Mouse (Mus musculus) forelimb bud, embryonic 11.5 days (tissue): ENCODE data around the gene Ino80b.

Experiments used
- DNase-seq: peaks from one replicate; pipeline ENCODE4 v3.0.0-alpha.2; 2012; ENCODE audit warnings: low read depth, low spot score

Gene Ino80b

DNA sequence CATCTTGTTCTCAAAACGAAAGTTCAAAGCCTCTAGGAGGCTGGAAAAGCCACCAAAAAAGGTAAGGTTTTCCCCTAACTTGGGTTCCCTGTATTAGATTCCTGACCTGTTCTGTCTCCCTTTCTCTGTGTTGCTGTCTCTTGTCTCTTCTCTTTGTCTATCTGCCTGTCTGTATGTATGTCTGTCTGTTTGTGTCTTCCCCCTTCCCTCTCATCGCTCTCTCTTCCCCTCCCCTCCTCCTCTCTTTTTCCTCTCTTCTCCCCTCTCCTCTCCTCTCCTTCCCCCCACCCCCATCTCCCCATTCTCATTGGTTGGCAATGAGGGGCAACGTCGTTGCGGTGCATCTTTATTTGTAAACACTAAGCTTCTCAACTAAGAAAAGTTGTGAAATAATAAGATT is at the start of gene Ino80b:
Ino80b (minus strand) TSS at position 101 of the 400 bp plus-strand sequence.
- DNase-seq: no peak

DNA sequence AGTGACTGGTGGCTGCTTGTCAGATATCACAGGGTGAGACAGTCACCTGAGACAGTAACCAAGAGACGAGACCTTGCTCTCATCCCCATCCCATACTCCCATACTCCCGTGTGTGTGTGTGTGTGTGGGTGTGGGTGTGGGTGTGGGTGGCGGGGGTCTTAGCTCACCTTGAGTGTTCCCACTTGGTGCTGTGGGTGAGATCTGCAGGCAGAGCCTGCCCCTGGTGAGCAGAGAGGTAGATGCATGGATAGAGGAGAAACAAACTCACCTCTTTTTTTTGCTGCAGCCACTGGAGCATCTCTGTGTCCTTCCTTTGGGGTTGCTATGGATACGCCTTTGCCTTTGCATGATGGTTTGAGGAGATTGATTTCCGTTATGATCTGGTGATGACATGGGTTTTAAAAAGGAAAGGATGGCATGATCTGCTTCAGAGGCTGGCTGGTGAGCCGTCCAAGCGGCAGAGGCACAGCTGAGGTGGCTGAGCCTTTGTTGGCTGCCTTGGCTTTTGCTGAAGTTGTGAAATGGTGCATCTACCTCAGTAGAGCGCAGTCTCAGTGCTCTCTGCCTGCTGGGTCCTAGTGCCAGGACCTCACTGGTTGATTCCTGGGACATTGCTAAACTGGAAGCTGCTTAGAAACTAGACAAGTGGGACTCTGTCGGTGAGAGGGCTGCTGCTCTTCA is 47.1 kb upstream of the Ino80b start:
- no peak for DNase-seq

DNA sequence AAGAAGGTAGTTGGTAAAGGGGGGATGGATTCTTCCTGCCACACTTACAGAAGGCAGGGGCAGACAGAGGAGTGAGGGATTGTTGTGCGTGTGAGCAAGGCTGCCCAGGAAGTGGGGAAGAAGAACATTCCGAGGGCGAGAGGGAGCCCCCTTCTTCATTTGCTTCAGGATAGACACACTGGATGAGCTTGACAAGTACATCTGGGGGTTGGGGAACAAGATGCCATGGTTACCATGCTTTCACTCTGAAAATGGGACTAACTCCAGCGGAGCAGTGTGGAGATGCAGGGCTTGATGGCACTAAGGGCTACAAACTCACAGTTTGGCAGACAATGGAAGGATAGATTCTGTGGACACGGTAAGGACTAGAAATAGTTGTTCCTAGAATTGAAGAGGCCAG is 45.8 kb upstream of the Ino80b start:
- DNase-seq: no peak

DNA sequence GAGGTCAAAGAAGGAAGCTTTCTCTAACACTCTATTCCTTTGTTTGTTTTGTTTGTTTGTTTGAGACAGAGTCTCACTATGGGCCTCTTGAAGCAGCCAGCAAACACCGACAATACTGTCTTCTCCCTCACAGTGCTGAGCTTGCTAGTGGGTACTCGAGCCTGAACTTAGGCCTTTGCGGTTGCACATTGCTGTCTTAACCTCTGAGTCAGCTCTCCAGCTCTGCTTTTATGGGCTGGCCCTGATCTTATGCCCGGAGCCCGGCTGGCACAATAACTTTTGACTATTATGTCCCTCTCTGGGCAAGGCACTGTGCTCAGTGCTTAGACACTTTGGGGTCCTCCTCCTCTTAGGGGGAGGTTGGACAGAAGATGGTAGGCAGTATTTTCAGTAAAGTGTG is 44.6 kb upstream of the Ino80b start:
- no peak for DNase-seq

DNA sequence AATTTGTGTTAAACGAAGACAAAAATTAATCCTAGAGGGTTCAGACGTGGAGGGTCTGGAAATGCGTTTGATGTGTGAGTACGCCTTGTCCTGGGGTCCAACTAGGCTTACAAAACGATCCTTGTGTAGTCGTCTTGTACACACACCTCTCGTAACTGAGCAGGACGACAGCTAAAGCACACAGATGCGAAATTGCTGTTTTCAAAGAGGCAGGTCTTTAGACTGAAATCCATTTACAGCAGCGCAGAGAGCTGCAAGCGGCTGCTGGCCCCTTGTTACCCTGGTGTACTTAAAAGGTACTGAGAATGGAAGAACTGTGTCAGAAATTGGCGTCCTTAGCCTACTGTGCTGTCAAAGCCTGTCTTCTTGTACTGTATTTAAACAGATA is 41.0 kb upstream of the Ino80b start:
- DNase-seq: no peak

DNA sequence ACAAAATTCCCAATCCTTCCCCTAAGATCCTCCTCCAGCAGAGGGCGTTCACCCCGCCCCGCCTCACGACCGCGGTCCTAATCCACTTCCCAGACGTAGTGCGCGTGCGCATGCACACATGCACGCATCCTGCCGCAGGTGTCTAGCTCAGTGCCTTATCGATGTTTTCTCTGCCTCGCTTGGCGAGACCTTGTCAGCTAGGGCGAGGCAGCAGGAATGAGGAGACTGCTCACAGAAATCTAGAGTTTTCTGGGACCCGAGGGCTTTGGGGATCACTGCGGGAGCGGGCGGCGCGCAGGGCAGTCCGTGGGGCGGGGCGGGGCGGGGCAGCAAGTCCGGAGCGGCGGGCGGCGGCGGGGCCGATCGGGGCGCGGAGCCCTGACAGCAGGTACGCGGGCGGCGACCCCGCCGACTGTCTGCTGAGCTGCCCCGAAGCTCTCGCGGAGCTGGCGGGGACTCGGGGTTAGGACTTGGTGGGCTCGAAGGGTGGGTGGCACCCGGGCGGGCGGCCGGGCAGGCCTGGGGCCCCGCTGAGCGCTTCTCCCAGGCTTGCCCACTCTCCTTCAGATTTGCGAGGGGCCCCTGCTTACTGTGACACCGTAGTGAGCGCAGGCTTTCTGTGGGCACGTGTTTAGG is 40.5 kb upstream of the Ino80b start, which contains the start of gene Dctn1:
Dctn1 (plus strand) TSS at position 314 of the 636 bp plus-strand sequence.
- peak; percentile 93 for DNase-seq

DNA sequence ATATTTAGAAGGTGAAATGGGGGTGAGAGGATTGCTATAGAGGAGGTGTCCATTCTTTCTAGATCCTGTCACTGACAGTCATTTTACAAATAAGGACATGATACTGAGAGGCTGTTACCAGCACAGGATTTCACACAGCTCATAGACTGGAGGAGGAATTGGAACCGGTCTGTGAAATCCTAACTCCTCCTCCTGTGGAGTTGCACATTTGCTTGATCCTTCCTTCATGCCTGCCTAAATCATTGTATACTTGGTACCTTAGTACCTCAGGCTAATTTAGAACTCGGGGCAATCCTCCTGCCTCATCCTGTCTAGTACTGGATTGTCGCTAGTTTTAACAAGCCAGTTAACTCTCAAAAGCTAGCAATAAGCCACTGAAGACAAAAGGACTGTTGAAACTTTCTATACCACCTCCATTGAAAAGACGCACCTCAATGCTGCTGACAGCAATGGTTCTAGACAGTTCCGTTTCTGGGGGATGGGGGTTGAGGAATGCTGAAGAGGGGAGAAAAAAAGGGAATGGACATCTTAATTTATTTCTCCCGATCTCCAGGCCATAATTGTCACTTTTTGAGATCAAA is 39.9 kb upstream of the Ino80b start:
- no peak for DNase-seq

DNA sequence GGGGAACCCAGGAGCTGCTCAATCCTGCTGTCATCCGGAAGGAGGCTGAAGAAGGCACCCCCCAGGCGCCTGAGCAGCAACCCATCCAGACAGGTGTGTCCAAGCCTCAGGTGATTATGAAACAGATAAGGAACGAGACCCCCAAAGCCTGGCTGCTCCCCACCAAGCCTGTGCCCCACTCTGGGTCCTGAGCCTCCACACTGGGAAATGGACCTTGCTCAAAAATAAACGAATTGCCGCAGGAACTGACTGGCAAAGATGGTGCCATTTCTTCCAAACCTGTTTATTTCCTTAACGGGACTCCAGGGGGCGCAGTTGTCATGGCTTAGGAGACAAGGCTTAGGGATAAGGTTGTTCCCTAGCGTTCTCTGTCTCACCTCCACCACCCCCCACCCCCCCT is 37.5 kb upstream of the Ino80b start:
- DNase-seq: peak; percentile 78

DNA sequence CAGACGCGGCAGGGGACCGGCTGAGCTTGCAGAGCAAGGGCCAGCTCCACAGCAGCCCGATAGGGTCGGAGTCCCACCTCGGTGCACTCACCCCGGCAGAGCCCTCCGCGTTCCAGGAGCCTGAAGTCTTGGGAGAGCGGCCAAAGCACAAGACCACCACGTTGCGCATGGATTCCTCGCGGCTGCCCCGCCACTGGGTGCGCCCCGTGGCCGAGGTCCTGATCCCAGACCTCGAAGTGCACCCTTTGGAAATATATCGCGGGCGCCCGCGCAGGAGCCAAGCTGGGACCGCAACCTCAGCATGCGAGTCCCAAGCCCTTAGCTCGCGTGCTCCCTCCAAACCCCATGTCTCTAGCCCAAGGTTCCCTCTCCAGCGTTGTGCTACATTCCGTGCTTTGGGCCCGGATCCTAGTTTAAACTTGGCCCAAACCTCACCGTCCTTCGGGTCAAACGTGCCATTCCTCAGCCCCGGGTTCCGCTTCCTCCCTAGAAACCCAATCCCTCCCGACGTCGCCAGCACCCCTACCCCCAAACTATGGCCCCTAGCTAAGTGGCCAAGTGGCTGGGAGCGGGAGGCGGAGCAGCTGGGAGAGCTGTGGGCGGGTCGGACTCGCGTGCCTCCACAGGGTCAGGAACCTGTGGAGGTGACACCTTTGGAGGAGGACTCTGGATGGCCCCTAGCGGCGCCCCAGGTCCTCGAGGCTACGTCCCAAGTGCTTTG is 36.9 kb upstream of the Ino80b start:
- DNase-seq: no peak

DNA sequence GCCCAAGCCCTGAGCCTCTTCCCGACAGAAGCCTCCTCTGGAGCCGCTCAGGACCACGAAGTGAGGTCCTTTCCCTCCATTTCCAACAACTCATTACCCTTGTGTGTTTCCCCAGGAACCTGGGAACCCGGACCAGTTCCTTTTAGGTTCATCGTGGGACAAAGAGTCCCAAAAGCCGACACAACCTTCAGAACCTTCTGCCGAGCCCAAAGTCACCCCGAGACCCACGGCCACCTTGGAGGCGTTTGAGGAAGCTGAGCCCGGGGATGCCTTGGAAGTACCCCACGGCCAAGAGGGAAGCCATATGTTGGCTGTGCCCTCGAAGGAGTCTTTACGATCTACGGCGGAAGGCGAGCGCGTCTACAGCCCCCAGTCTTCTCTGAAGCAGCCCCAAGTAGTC is 36.2 kb upstream of the Ino80b start:
- DNase-seq: no peak

DNA sequence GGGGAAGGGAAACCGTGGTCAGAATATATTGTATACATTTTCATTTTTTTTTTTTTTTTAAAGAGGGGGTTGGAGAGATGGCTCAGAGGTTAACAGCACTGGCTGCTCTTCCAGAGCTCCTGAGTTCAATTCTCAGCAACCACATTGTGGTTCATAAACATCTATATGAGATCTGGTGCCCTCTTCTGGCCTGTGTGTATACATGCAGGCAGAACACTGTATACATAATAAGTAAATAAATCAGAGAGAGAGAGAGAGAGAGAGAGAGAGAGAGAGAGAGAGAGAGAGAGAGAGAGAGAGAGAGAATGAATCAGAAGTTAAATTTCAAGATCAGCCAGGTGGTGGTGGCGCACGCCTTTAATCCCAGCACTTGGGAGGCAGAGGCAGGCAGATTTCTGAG is 34.2 kb upstream of the Ino80b start:
- peak; percentile 69 for DNase-seq

DNA sequence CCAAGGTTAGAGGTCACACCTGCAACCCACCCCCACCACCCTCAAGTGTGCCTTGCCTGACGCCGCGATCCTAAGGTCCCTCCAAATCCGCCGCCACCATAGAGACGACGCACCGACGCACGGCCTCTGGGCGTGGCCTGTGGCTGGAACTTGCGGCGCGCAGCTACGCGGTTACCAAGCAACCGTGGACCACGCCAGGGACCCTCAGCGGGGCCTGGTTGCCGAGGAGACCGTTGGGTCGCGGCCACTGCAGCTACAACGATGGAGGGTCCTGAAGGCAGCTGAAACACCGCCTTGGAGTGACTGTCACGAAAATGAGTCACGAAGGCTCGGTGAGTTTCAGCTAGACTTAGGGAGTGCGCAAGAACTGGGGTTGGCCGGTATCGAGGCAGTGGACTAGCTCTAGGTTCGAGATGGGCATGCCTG is 31.0 kb upstream of the Ino80b start, which contains the start of the genes Wdr54 and 1700003E16Rik:
Wdr54 (minus strand) TSS at position 139 of the 426 bp plus-strand sequence.
1700003E16Rik (plus strand) TSS at position 146 of the 426 bp plus-strand sequence.
- peak; percentile 88 for DNase-seq

DNA sequence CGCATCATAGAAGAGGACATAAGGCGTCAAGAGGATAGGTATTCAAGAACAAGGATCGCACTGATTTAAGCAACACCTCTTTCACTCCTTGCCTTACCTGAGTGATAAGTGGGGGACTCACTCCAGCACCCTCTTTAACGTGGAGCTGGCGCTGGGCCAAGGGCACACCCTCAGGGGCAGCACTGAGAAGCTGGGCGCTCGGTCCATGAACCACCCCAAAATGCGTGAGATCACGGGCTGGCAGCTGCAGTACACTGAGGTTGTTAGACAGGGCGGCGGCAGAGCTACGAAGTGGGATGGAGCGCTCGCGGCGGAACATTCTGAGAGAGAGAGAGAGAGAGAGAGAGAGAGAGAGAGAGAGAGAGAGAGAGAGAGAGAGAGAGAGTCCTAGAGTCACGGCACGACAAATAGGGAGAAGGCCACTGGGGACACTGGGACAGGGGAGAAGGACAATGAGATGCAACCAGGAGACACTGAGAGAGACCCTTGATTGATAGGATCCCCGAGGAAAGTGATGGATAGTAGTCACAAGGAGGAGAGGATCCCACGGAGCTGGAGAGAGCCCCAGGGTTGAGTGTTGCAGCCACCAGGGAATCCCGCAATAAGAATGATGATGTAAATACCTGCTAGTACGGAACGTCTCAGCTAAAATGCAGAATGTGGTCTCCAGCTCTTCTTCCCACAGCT is 30.5 kb upstream of the Ino80b start:
- DNase-seq: no peak

DNA sequence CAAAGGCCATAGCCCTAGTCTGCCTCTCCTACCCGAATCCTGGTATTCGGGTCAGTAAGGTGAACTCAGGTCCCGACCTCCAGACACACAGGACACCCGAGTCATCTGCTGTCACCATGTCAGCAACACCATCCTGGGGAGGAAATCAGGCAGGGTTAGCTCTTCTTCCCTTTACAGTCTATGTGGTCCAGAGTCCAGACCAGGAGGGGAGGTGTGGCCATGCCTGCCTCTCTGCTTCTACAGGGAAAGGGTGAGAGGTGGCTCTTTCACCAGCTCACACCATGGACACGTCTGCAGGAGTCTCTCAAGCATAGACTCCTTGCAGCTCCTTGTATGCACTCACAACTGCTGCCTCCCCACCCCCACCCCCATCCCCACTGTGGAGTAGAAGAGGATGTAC is 28.3 kb upstream of the Ino80b start:
- no peak for DNase-seq

DNA sequence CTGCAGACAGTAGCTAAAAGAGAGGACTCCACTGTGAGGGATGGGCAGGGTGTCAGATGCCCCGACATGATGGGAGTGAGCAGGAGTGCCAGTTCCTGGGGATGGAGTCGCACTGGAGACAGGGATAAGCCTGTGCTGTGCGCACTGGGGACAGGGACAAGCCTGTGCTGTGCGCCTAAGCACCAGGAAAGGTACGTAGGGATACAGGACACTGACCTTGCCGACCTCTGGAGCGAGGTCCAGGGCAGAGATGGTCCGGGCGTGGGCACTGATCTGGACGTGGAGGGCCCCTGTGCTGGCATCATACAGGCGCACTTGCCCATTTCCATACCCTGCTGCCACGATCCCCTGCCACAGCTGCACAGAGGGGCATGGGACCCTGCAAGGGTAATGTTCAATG is 27.8 kb upstream of the Ino80b start:
- DNase-seq: no peak

DNA sequence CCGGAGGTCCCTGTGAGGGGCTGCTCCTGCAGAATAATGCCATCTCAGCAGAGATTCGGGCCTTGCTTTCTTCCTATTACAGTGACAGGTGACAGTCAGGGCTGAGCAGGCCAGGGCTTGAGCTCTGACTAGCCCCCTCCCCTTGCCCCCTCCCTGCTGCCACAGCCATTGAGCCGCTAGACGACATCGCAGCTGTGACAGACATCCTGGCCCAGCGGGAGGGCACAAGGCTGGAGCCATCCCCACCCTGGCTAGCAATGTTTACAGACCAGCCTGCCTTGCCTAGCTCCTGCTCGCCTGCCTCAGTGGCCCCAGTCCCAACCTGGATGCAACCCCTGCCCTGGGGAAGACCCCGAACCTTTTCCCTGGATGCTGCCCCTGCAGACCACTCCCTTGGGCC is 26.5 kb upstream of the Ino80b start:
- DNase-seq: no peak

DNA sequence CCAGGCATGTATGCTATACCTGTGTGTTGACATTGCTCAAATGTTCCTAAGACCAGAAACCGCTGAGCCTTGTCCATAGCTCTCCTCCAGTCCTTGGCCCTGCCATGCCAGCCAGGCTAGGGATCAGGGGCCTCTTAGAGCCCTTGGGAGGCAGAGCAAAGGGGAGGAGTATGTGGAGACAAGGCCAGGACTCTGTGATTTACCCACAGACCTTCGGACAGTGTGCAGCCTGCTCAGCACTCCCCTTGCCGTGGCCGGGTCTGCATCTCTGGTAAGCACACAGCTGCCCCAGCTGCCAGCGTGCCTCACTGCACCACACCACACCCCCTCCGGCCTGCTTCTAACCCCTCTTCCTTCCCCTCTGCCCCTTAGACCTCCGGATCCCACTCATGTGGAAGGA is 22.0 kb upstream of the Ino80b start:
- no peak for DNase-seq

DNA sequence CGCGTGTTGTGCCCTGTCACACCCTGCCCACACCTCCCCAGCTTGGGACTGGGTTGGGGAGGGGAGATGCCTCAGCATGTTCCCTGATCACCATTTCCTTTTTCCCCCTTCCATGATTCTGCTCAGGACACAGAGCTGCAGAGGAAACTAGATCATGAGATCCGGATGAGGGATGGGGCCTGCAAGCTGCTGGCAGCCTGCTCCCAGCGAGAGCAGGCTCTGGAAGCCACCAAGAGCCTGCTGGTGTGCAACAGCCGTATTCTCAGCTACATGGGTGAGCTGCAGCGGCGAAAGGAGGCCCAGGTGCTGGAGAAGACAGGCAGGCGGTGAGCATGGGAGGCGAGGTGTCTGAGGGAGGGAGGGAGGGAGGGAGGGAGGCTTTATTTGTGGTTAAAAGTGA is 20.6 kb upstream of the Ino80b start:
- DNase-seq: no peak

DNA sequence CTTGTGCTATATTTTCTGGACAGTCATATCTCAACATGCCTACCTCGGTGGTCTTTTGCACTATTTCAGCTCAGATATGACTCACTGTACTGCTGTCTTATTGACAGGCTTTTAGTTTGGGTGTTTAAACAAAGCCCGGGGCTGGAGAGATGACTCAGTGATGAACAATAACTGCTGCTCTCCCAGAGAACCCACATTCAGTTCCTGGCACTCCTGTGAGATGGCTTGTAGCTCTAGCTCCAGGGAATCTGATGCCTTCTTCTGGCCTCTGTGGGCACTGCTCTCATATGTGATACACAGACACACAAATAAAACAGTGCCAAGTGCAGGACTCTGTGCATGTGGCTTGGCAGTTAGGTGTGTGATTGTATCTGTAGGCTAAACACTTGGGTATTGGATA is 20.0 kb upstream of the Ino80b start:
- DNase-seq: no peak

DNA sequence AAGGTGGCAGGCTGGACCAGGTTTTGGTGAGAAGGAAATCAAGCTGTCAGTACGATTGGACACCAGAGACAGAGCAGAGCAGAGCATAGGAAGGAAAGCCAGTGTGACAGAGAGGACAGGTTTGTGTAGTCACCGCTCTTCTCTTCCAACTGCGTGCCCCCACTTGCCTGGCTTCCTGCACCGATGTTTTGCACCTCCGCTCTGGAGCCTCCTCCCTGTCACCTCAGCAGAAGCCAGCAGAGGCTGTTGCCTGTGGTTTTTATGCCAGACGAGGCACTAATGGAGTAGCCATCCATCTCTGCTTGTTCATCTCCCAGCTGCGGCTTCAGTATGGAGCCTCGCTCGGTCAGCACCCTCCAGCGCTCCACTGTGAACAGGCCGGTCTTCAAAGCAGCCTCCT is 17.7 kb upstream of the Ino80b start:
- DNase-seq: no peak

DNA sequence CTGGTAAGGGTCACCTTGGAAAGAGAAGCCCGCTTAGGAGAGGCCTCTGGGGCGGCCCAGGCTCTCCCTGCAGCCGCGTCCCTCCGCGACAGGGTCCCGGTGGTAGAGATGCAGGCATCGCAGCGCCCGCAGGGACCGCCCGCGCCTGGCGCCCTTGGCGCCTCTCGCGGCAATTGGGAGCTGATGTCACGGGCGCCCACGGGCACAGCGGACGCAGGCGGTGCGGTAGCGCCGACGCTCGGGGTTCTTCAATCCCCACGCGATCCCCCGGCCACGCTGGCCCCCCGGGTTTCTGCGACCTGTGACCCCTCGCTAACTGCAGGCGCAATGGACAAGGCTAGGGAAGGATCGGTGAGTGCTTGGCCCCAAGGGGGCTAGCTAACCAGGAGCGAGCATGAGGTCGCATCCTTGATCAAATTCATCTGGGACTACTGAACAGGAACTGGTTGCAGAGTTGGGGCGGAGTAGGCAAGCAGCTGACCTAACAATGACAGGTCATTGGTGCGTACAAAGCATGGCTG is 17.0 kb upstream of the Ino80b start:
- no peak for DNase-seq
